Mouse (Mus musculus): ENCODE measurements around the gene Tlnrd1. TPM values are rescaled to one million over a fixed set of nuclear protein-coding genes. Genes with fewer than 3 reads are reported as not detected.

Gene Tlnrd1
- polyA plus RNA-seq, 1 experiment: 23.5 TPM

- Histone ChIP-seq H3K36me3 (ENCODE audit: control insufficient read depth, insufficient read depth, low read length) (no peaks in the 10 kb centered on the region; the same call in 1 of the 2 replicates), H3K4me1 (ENCODE audit: control insufficient read depth, insufficient read depth, insufficient read length) (peaks cover 3% of the 10 kb centered on the region), H3K27ac (ENCODE audit: insufficient read depth, low read length) (no peak overlapping the region), H3K4me3 (ENCODE audit: extremely low read depth, insufficient read depth, insufficient read length) (no peak overlapping the region), H3K27me3 (ENCODE audit: control insufficient read depth, insufficient read depth, low read length) (no peaks in the 10 kb centered on the region)
- TF ChIP-seq POLR2A (IDR thresholded peaks at IDR 0.05; ENCODE audit: low read depth, low read length) (no peak), CTCF (IDR thresholded peaks at IDR 0.05; ENCODE audit: extremely low read depth, insufficient read depth, insufficient read length, insufficient replicate concordance) (no peak)
- WGBS: 90% methylated on average over 3 of the region's 3 CpGs
- DNase-seq (ENCODE audit: low read depth in 1 of 2, low spot score in 2 of 2): no peak
Measured at GRCm38 (mm10) chr7:83877088-83877487, 7.0 kb downstream of the Tlnrd1 start.

GRCm38 (mm10) chr7:83869839-83870543 lies 14.1 kb downstream of the Tlnrd1 start:
- H3K27me3 ChIP-seq (ENCODE audit: control insufficient read depth, insufficient read depth, low read length): no peaks in the 10 kb centered on the region

GRCm38 (mm10) chr7:83868200-83868599 lies 15.9 kb downstream of the Tlnrd1 start:
- no peak overlapping the region for H3K4me3 ChIP-seq (ENCODE audit: extremely low read depth, insufficient read depth, insufficient read length)
- no peak for DNase-seq (ENCODE audit: low read depth in 1 of 2, low spot score in 2 of 2)
- H3K36me3 ChIP-seq (ENCODE audit: control insufficient read depth, insufficient read depth, low read length): no peaks in the 10 kb centered on the region
- H3K27ac ChIP-seq (ENCODE audit: insufficient read depth, low read length): no peak overlapping the region
- 90% methylated on average over 3 of the region's 3 CpGs for WGBS
- H3K27me3 ChIP-seq (ENCODE audit: control insufficient read depth, insufficient read depth, low read length): no peaks in the 10 kb centered on the region
- no peak for TF ChIP-seq POLR2A (IDR thresholded peaks at IDR 0.05; ENCODE audit: low read depth, low read length)
- TF ChIP-seq CTCF (IDR thresholded peaks at IDR 0.05; ENCODE audit: extremely low read depth, insufficient read depth, insufficient read length, insufficient replicate concordance): no peak
- H3K4me1 ChIP-seq (ENCODE audit: control insufficient read depth, insufficient read depth, insufficient read length): no peaks in the 10 kb centered on the region

More at GRCm38 (mm10) chr7:83869839-83870543, 14.1 kb downstream of the Tlnrd1 start:
- no peak overlapping the region for H3K4me3 ChIP-seq (ENCODE audit: extremely low read depth, insufficient read depth, insufficient read length)
- 80% methylated on average over 5 of the region's 5 CpGs for WGBS
- TF ChIP-seq CTCF (IDR thresholded peaks at IDR 0.05; ENCODE audit: extremely low read depth, insufficient read depth, insufficient read length, insufficient replicate concordance): no peak
- no peak for TF ChIP-seq POLR2A (IDR thresholded peaks at IDR 0.05; ENCODE audit: low read depth, low read length)
- no peak for DNase-seq (ENCODE audit: low read depth in 1 of 2, low spot score in 2 of 2)
- no peaks in the 10 kb centered on the region for H3K36me3 ChIP-seq (ENCODE audit: control insufficient read depth, insufficient read depth, low read length)
- H3K27ac ChIP-seq (ENCODE audit: insufficient read depth, low read length): no peak overlapping the region
- H3K4me1 ChIP-seq (ENCODE audit: control insufficient read depth, insufficient read depth, insufficient read length): no peaks in the 10 kb centered on the region

- no peak overlapping the region for H3K27ac ChIP-seq (ENCODE audit: insufficient read depth, low read length)
- no peaks in the 10 kb centered on the region for H3K27me3 ChIP-seq (ENCODE audit: control insufficient read depth, insufficient read depth, low read length)
- TF ChIP-seq CTCF (IDR thresholded peaks at IDR 0.05; ENCODE audit: extremely low read depth, insufficient read depth, insufficient read length, insufficient replicate concordance) (no peak), POLR2A (IDR thresholded peaks at IDR 0.05; ENCODE audit: low read depth, low read length) (no peak)
- no peaks in the 10 kb centered on the region for H3K36me3 ChIP-seq (ENCODE audit: control insufficient read depth, insufficient read depth, low read length)
- no peaks in the 10 kb centered on the region for H3K4me1 ChIP-seq (ENCODE audit: control insufficient read depth, insufficient read depth, insufficient read length)
- no peak for DNase-seq (ENCODE audit: low read depth in 1 of 2, low spot score in 2 of 2)
- no peak overlapping the region for H3K4me3 ChIP-seq (ENCODE audit: extremely low read depth, insufficient read depth, insufficient read length)
- 47% methylated on average over 2 of the region's 2 CpGs for WGBS
Measured at GRCm38 (mm10) chr7:83863554-83863953, 20.6 kb downstream of the Tlnrd1 start.

- DNase-seq (ENCODE audit: low read depth in 1 of 2, low spot score in 2 of 2): peak in 1 of 2 experiments; percentile 6
- no peaks in the 10 kb centered on the region for H3K27me3 ChIP-seq (ENCODE audit: control insufficient read depth, insufficient read depth, low read length)
- TF ChIP-seq CTCF (IDR thresholded peaks at IDR 0.05; ENCODE audit: extremely low read depth, insufficient read depth, insufficient read length, insufficient replicate concordance) (no peak), POLR2A (IDR thresholded peaks at IDR 0.05; ENCODE audit: low read depth, low read length) (no peak)
- H3K4me3 ChIP-seq (ENCODE audit: extremely low read depth, insufficient read depth, insufficient read length): no peak overlapping the region
- no peak overlapping the region for H3K27ac ChIP-seq (ENCODE audit: insufficient read depth, low read length)
- H3K36me3 ChIP-seq (ENCODE audit: control insufficient read depth, insufficient read depth, low read length): no peaks in the 10 kb centered on the region
- H3K4me1 ChIP-seq (ENCODE audit: control insufficient read depth, insufficient read depth, insufficient read length): no peaks in the 10 kb centered on the region; the same call in 1 of the 2 replicates
- whole genome bisulfite sequencing: 70% methylated on average over 4 of the region's 4 CpGs
Measured at GRCm38 (mm10) chr7:83859378-83860083, 24.6 kb downstream of the Tlnrd1 start.

GRCm38 (mm10) chr7:83857921-83858320 lies 26.2 kb downstream of the Tlnrd1 start:
- WGBS: 74% methylated on average over 3 of the region's 3 CpGs
- Histone ChIP-seq H3K27ac (ENCODE audit: insufficient read depth, low read length) (no peak overlapping the region), H3K27me3 (ENCODE audit: control insufficient read depth, insufficient read depth, low read length) (no peaks in the 10 kb centered on the region), H3K36me3 (ENCODE audit: control insufficient read depth, insufficient read depth, low read length) (no peaks in the 10 kb centered on the region), H3K4me1 (ENCODE audit: control insufficient read depth, insufficient read depth, insufficient read length) (peaks cover 2% of the 10 kb centered on the region; the same call in 1 of the 2 replicates), H3K4me3 (ENCODE audit: extremely low read depth, insufficient read depth, insufficient read length) (no peak overlapping the region)
- no peak for TF ChIP-seq CTCF (IDR thresholded peaks at IDR 0.05; ENCODE audit: extremely low read depth, insufficient read depth, insufficient read length, insufficient replicate concordance)
- TF ChIP-seq POLR2A (IDR thresholded peaks at IDR 0.05; ENCODE audit: low read depth, low read length): no peak
- DNase-seq (ENCODE audit: low read depth in 1 of 2, low spot score in 2 of 2): no peak

GRCm38 (mm10) chr7:83857208-83857488 lies 27.0 kb downstream of the Tlnrd1 start:
- H3K4me3 ChIP-seq (ENCODE audit: extremely low read depth, insufficient read depth, insufficient read length): no peak overlapping the region
- DNase-seq (ENCODE audit: low read depth in 1 of 2, low spot score in 2 of 2): no peak
- 87% methylated on average over 2 of the region's 2 CpGs for WGBS
- H3K36me3 ChIP-seq (ENCODE audit: control insufficient read depth, insufficient read depth, low read length): no peaks in the 10 kb centered on the region
- no peaks in the 10 kb centered on the region for H3K27me3 ChIP-seq (ENCODE audit: control insufficient read depth, insufficient read depth, low read length)
- H3K27ac ChIP-seq (ENCODE audit: insufficient read depth, low read length): no peak overlapping the region
- peaks cover 6% of the 10 kb centered on the region; the same call in 1 of the 2 replicates for H3K4me1 ChIP-seq (ENCODE audit: control insufficient read depth, insufficient read depth, insufficient read length)
- no peak for TF ChIP-seq CTCF (IDR thresholded peaks at IDR 0.05; ENCODE audit: extremely low read depth, insufficient read depth, insufficient read length, insufficient replicate concordance)
- no peak for TF ChIP-seq POLR2A (IDR thresholded peaks at IDR 0.05; ENCODE audit: low read depth, low read length)
